Comparison of ENCODE assay signal across 24 mouse cellular contexts in genomic region chr6:37119205-37119604, GRCm38 (mm10).
A peak's percentile ranks its signal among the peaks of the same experiment; 100 is the strongest.
DNase-seq lines count a peak whose midpoint lies in the region; ATAC-seq and TF ChIP-seq lines count a peak whose summit lies in the region.
"Had no signal": no experiment of that assay in that cellular context is flagged by ENCODE, and none has a peak within 500 bp of the region (broad histone marks: within the 10 kb centered on the region; RNA-seq: fewer than 3 reads in every experiment).

No protein-coding gene starts in this region.

- TF ChIP-seq CTCF in Patski (IDR thresholded peaks at IDR 0.05), result no peak

- in situ Hi-C loops in Patski (cut with MboI; ENCODE audit: low pct_unique_long_range_greater_than_20kb), result no loop called here

- H3K4me3 ChIP-seq in forebrain, embryonic 16.5 days (replicated peaks; ENCODE audit: low read length), result no peak overlapping the region
- no peak overlapping the region for H3K4me3 ChIP-seq in forebrain, embryonic 11.5 days (ENCODE audit: low read depth, low read length)
- H3K4me3 ChIP-seq in intestine, embryonic 14.5 days (ENCODE audit: low read depth, low read length), result no peak overlapping the region
- no peak overlapping the region for H3K4me3 ChIP-seq in intestine, embryonic 16.5 days (ENCODE audit: low read length)
- H3K4me3 ChIP-seq: forebrain, embryonic 12.5 days; heart, adult 2 months; hindbrain, embryonic 10.5 days; hindbrain, embryonic 13.5 days had no signal

- POLR2A ChIA-PET in Patski (lab: Charles Lee), result no interaction called here

- H3K27ac ChIP-seq in forebrain, embryonic 16.5 days (ENCODE audit: low read length), result no peak overlapping the region
- no peak overlapping the region for H3K27ac ChIP-seq in forebrain, embryonic 11.5 days (ENCODE audit: low read depth, low read length)
- H3K27ac ChIP-seq in intestine, embryonic 14.5 days (ENCODE audit: low read depth), result no peak overlapping the region
- H3K27ac ChIP-seq in intestine, embryonic 16.5 days (ENCODE audit: low read length), result no peak overlapping the region
- H3K27ac ChIP-seq: forebrain, embryonic 12.5 days; heart, adult 2 months; hindbrain, embryonic 10.5 days; hindbrain, embryonic 13.5 days had no signal

- WGBS in forebrain, embryonic 16.5 days, result 64% methylated on average over 3 of the region's 3 CpGs
- 90% methylated on average over 3 of the region's 3 CpGs for WGBS in forebrain, embryonic 11.5 days
- WGBS in intestine, embryonic 14.5 days, result 76% methylated on average over 3 of the region's 3 CpGs
- WGBS in intestine, embryonic 16.5 days, result 74% methylated on average over 3 of the region's 3 CpGs

- DNase-seq in forebrain, embryonic 11.5 days (ENCODE audit: low spot score), result no peak
- DNase-seq in intestine, embryonic 14.5 days (ENCODE audit: low spot score), result peak; percentile 44
- peak; percentile 39 for DNase-seq in Patski (ENCODE audit: low read depth, low spot score)
- DNase-seq in layer of hippocampus, adult 8-10 months (ENCODE audit: low spot score in 2 of 2), result peak; percentile 30 to 44
- no peak for DNase-seq in thymus, postnatal 4 days
- DNase-seq: adrenal gland, adult 2 months; adrenal gland, postnatal 14 days; B cell, adult 2 months; cerebellum, adult 11-12 months; cerebellum, adult 8-10 months; cerebellum, postnatal 10 days; gastrocnemius, postnatal 10 days; gastrocnemius, postnatal 36 days; heart, adult 2 months had no signal

- no peaks in the 10 kb centered on the region for H3K9me3 ChIP-seq in forebrain, embryonic 16.5 days (ENCODE audit: control insufficient read depth, low read length)
- no peaks in the 10 kb centered on the region for H3K9me3 ChIP-seq in forebrain, embryonic 11.5 days (ENCODE audit: control insufficient read depth, low read length)
- H3K9me3 ChIP-seq in intestine, embryonic 14.5 days (ENCODE audit: control insufficient read depth, low read length), result 0 out of 2 replicates have a peak, but pooled peaks cover 2% of the 10 kb centered on the region
- H3K9me3 ChIP-seq in intestine, embryonic 16.5 days (ENCODE audit: control insufficient read depth, low read length), result no peaks in the 10 kb centered on the region
- H3K9me3 ChIP-seq: forebrain, embryonic 12.5 days; hindbrain, embryonic 10.5 days had no signal

- ATAC-seq in forebrain, embryonic 16.5 days, result peak; percentile 67
- ATAC-seq in forebrain, embryonic 11.5 days (replicated peaks; ENCODE audit: low FRiP score), result no peak
- ATAC-seq in intestine, embryonic 14.5 days (replicated peaks; ENCODE audit: low FRiP score, low TSS enrichment, low read depth), result no peak
- no peak for ATAC-seq in intestine, embryonic 16.5 days
- peak; percentile 26 for ATAC-seq in Patski
- ATAC-seq: hindbrain, embryonic 16.5 days; intestine, postnatal 0 days had no signal

- no peak overlapping the region for H3K4me2 ChIP-seq in forebrain, embryonic 16.5 days (ENCODE audit: low read length)
- no peak overlapping the region for H3K4me2 ChIP-seq in forebrain, embryonic 11.5 days (ENCODE audit: low read depth, low read length, severe bottlenecking)
- H3K4me2 ChIP-seq in intestine, embryonic 14.5 days (ENCODE audit: low read length), result no peak overlapping the region
- H3K4me2 ChIP-seq in intestine, embryonic 16.5 days (ENCODE audit: low read depth, low read length), result no peak overlapping the region
- H3K4me2 ChIP-seq: forebrain, embryonic 12.5 days; heart, embryonic 11.5 days; hindbrain, embryonic 13.5 days had no signal

- no peaks in the 10 kb centered on the region; the same call in 1 of the 2 replicates for H3K4me1 ChIP-seq in forebrain, embryonic 16.5 days (replicated peaks; ENCODE audit: control insufficient read depth, insufficient read depth, low read length)
- H3K4me1 ChIP-seq in forebrain, embryonic 11.5 days (replicated peaks; ENCODE audit: control insufficient read depth, insufficient read depth, low read length), result no peaks in the 10 kb centered on the region
- no peaks in the 10 kb centered on the region for H3K4me1 ChIP-seq in intestine, embryonic 14.5 days (replicated peaks; ENCODE audit: control insufficient read depth, insufficient read depth, low read length)
- H3K4me1 ChIP-seq in intestine, embryonic 16.5 days (ENCODE audit: control insufficient read depth, insufficient read depth, low read length), result no peaks in the 10 kb centered on the region
- H3K4me1 ChIP-seq: forebrain, embryonic 12.5 days; hindbrain, embryonic 10.5 days; hindbrain, embryonic 13.5 days had no signal

- H3K27me3 ChIP-seq in forebrain, embryonic 16.5 days (replicated peaks; ENCODE audit: control insufficient read depth, insufficient read depth, low read length), result no peaks in the 10 kb centered on the region
- no peaks in the 10 kb centered on the region for H3K27me3 ChIP-seq in forebrain, embryonic 11.5 days (ENCODE audit: control insufficient read depth, insufficient read depth, low read length)
- H3K27me3 ChIP-seq in intestine, embryonic 14.5 days (replicated peaks; ENCODE audit: control insufficient read depth, insufficient read depth, low read length), result no peaks in the 10 kb centered on the region
- no peaks in the 10 kb centered on the region for H3K27me3 ChIP-seq in intestine, embryonic 16.5 days (replicated peaks; ENCODE audit: control insufficient read depth, insufficient read depth, low read length)
- peaks cover 8% of the 10 kb centered on the region for H3K27me3 ChIP-seq in Patski
- H3K27me3 ChIP-seq: CH12.LX; forebrain, embryonic 12.5 days; hindbrain, embryonic 13.5 days had no signal

- CTCF ChIA-PET in Patski (lab: Charles Lee), result no interaction called here

- H3K36me3 ChIP-seq in forebrain, embryonic 16.5 days (ENCODE audit: control insufficient read depth, insufficient read depth), result no peaks in the 10 kb centered on the region
- no peaks in the 10 kb centered on the region for H3K36me3 ChIP-seq in forebrain, embryonic 11.5 days (ENCODE audit: control insufficient read depth, insufficient read depth, low read length)
- no peaks in the 10 kb centered on the region for H3K36me3 ChIP-seq in intestine, embryonic 14.5 days (ENCODE audit: control insufficient read depth, insufficient read depth, low read length)
- no peaks in the 10 kb centered on the region for H3K36me3 ChIP-seq in intestine, embryonic 16.5 days (ENCODE audit: control insufficient read depth, insufficient read depth, low read length)
- H3K36me3 ChIP-seq: forebrain, embryonic 12.5 days; G1E; hindbrain, embryonic 10.5 days had no signal

- H3K9ac ChIP-seq in forebrain, embryonic 16.5 days (replicated peaks; ENCODE audit: low read depth, low read length), result no peak overlapping the region
- H3K9ac ChIP-seq in forebrain, embryonic 11.5 days (ENCODE audit: low read length), result no peak overlapping the region
- no peak overlapping the region for H3K9ac ChIP-seq in intestine, embryonic 14.5 days (ENCODE audit: low read length)
- H3K9ac ChIP-seq in intestine, embryonic 16.5 days (ENCODE audit: low read depth, low read length), result no peak overlapping the region
- H3K9ac ChIP-seq: forebrain, embryonic 12.5 days; hindbrain, embryonic 13.5 days had no signal

Comparison
In these comparisons a context has a peak if more than half of its experiments do, and no peak if none do; other contexts are left out.
1. ATAC-seq: peak in forebrain, embryonic 16.5 days (single experiment) and Patski (single experiment); none in forebrain, embryonic 11.5 days (single experiment), intestine, embryonic 14.5 days (single experiment) and intestine, embryonic 16.5 days (single experiment).
2. DNase-seq: peak in intestine, embryonic 14.5 days (single experiment), Patski (single experiment) and layer of hippocampus, adult 8-10 months (2 of 2); none in forebrain, embryonic 11.5 days (single experiment) and thymus, postnatal 4 days (single experiment).